Mouse (Mus musculus): ENCODE measurements around the gene Atp6v0a4. TPM values are rescaled to one million over a fixed set of nuclear protein-coding genes. Genes with fewer than 3 reads are reported as not detected.

Atp6v0a4 gene
- polyA plus RNA-seq, 1 experiment from 2014 or later = not detected

DNA sequence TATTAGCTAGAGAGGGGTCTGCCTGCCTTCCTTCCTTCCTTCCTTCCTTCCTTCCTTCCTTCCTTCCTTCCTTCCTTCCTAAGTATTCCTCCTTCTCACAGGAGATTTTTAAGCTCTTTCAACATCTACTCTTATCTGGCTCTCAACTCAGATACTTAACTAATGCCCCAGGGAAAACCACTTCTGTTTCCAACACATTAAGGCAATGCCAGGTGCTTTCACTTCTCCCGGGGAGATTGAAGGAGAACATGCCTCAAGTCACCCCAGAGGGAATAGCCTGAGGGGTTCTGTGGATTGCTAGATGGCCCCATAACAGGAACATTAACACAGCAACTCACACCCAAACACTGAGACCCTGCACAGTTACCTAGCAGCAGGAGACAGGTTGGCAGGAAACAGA, 96.6 kb downstream of the Atp6v0a4 start:
- 67% methylated on average over 1 of the region's 1 CpGs for WGBS

DNA sequence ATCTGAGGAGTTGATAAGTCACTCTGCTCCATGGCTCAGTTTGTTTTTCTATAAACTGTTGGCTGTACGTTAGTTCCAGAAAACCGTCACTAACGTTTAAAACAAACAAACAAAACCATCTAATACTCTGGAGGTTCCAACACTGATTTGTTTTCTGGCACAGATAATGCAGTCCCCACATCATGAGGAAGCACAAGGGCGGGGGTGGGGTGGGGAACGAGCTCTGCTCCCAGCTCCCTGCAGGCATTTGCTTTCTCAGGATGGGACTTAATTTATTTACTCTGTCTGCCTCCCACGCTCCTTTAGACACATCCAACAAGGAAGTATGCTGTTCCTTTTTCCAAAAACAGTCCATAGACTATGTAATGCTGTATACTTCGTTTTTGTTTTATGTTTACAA, 101.1 kb downstream of the Atp6v0a4 start:
- Histone ChIP-seq H3K4me2 (no peak overlapping the region), H3K36me3 (replicated peaks) (no peaks in the 10 kb centered on the region), H3K27ac (no peak overlapping the region), H3K4me3 (replicated peaks) (no peak overlapping the region), H3K27me3 (no peaks in the 10 kb centered on the region), H3K9ac (no peak overlapping the region), H3K9me3 (no peaks in the 10 kb centered on the region), H3K4me1 (no peaks in the 10 kb centered on the region)
- WGBS = 62% methylated on average over 7 of the region's 7 CpGs
- no peak for ATAC-seq (ENCODE audit: low FRiP score)

More for the DNA sequence above, 96.6 kb downstream of the Atp6v0a4 start:
- no peaks in the 10 kb centered on the region for H3K27me3 ChIP-seq
- H3K9me3 ChIP-seq = no peaks in the 10 kb centered on the region
- H3K4me1 ChIP-seq = peaks cover 7% of the 10 kb centered on the region; the same call in 1 of the 2 replicates
- ATAC-seq (ENCODE audit: low FRiP score) = no peak
- H3K4me3 ChIP-seq (replicated peaks) = no peak overlapping the region
- no peak overlapping the region for H3K4me2 ChIP-seq
- no peaks in the 10 kb centered on the region for H3K36me3 ChIP-seq (replicated peaks)
- H3K9ac ChIP-seq = no peak overlapping the region
- H3K27ac ChIP-seq = no peak overlapping the region

DNA sequence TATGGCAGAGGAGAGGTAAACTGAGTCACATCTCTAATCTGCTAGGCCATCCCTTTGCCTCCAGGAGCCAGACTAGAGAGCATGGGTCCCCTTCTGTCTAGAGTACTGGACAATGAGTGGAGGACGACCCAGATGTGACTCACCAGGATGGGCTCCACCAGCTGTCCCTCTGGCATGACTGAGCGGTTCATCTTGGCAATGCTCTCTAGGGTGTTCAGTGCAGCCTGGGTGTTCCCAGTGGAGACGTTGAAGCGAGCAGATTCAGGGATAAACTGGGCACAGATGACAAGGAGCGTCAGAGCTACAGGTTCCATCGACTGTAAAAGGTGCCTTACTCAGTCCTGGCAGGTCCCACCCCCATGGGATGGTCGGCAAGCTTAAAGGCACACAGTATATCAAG, 103.0 kb downstream of the Atp6v0a4 start:
- H3K4me1 ChIP-seq = no peaks in the 10 kb centered on the region
- 84% methylated on average over 7 of the region's 7 CpGs for WGBS
- no peak overlapping the region for H3K9ac ChIP-seq
- no peaks in the 10 kb centered on the region for H3K36me3 ChIP-seq (replicated peaks)
- H3K4me2 ChIP-seq = no peak overlapping the region
- H3K9me3 ChIP-seq = no peaks in the 10 kb centered on the region
- no peaks in the 10 kb centered on the region for H3K27me3 ChIP-seq
- no peak overlapping the region for H3K4me3 ChIP-seq (replicated peaks)
- no peak overlapping the region for H3K27ac ChIP-seq
- no peak for ATAC-seq (ENCODE audit: low FRiP score)

DNA sequence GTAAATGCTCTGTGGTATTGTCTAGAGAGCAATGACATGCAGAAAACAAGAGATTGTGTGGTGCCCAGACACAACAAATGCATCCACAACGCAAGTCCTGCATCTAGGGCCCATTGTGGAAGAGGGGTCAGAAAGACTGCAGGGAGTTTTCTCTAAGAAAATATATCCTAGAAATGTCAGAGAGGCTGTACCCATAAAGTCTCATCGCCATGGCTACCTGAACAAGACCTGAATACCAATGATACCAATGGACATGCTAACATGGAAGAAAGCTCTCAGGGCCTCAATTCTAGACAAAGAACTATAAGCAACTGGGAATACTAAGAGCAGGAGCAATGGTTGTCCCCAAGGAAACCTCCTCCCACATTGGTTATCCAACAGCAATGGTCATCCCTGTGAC, 111.6 kb downstream of the Atp6v0a4 start:
- peaks cover 2% of the 10 kb centered on the region; the same call in 1 of the 2 replicates for H3K4me1 ChIP-seq
- no peak overlapping the region for H3K27ac ChIP-seq
- no peaks in the 10 kb centered on the region for H3K27me3 ChIP-seq
- 84% methylated on average over 2 of the region's 2 CpGs for WGBS
- H3K36me3 ChIP-seq (replicated peaks) = no peaks in the 10 kb centered on the region
- no peak for ATAC-seq (ENCODE audit: low FRiP score)
- H3K4me3 ChIP-seq (replicated peaks) = no peak overlapping the region
- no peaks in the 10 kb centered on the region for H3K9me3 ChIP-seq
- H3K4me2 ChIP-seq = no peak overlapping the region
- no peak overlapping the region for H3K9ac ChIP-seq

DNA sequence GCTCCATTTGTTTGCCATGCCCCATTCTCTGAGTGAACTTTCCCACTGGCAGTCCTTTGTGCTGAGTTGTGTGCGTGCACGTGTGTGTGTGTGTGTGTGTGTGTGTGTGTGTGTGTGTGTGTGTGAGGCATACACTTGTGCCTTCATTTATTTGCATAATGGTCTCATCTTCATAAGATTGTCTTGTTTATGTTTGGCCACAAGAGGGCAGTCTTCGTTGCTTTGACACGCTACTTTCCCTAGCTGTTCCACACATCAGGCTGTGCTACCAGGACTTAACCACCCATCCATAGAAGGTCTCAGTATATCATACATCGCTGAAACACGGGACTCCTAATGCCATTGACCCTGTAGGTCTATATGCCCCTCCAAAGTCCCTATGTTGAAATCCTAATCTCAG, 116.9 kb downstream of the Atp6v0a4 start:
- no peak overlapping the region for H3K9ac ChIP-seq
- no peaks in the 10 kb centered on the region for H3K27me3 ChIP-seq
- no peak overlapping the region for H3K4me2 ChIP-seq
- 9% methylated on average over 6 of the region's 6 CpGs for WGBS
- no peak overlapping the region for H3K27ac ChIP-seq
- no peaks in the 10 kb centered on the region for H3K9me3 ChIP-seq
- H3K4me3 ChIP-seq (replicated peaks) = no peak overlapping the region
- H3K36me3 ChIP-seq (replicated peaks) = no peaks in the 10 kb centered on the region
- no peaks in the 10 kb centered on the region; the same call in 1 of the 2 replicates for H3K4me1 ChIP-seq
- ATAC-seq (ENCODE audit: low FRiP score) = peak; percentile 79

Other genes starting within 250 kb of the Atp6v0a4 start
- gene Svopl, start 77.6 kb downstream of the Atp6v0a4 start, polyA plus RNA-seq (2016; fragmentation: Nextera tagmentation; extraction: Ambion mirVana) = 1.1 and 1.9 TPM in 2 replicates
- not detected in 2 replicates for gene Tmem213, start 15.3 kb downstream of the Atp6v0a4 start, polyA plus RNA-seq (2016; fragmentation: Nextera tagmentation; extraction: Ambion mirVana)
- gene D630045J12Rik, start 129.4 kb upstream of the Atp6v0a4 start, polyA plus RNA-seq (2016; fragmentation: Nextera tagmentation; extraction: Ambion mirVana) = 13.0 and 13.6 TPM in 2 replicates
- gene Zc3hav1l, start 174.7 kb upstream of the Atp6v0a4 start, polyA plus RNA-seq (2016; fragmentation: Nextera tagmentation; extraction: Ambion mirVana) = 12.6 and 17.3 TPM in 2 replicates
- gene Zc3hav1, start 230.0 kb upstream of the Atp6v0a4 start, polyA plus RNA-seq (2016; fragmentation: Nextera tagmentation; extraction: Ambion mirVana) = 1.4 and 1.7 TPM in 2 replicates